Mouse (Mus musculus): ENCODE data around the gene Chmp3.

Gene Chmp3

DNA sequence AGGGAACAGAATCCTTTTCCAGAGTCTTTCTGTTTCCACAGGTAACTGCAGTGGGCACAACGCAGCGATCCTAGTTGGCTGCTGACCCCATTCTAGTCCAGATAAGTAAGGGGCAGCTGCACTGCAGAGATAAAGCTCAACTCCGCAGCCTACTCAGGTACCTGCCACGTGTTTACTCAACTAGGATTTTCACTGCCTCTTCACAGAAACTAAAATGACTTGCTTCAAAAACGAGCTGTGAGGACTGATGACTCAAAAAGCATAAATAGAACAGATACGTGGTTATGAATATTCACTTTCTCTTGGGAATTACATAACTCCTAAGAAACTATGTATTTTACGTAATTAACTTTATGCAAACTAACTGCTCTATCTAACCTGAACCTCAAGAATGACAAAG lies 66.4 kb downstream of the Chmp3 start:
- DNase-seq, result no peak

DNA sequence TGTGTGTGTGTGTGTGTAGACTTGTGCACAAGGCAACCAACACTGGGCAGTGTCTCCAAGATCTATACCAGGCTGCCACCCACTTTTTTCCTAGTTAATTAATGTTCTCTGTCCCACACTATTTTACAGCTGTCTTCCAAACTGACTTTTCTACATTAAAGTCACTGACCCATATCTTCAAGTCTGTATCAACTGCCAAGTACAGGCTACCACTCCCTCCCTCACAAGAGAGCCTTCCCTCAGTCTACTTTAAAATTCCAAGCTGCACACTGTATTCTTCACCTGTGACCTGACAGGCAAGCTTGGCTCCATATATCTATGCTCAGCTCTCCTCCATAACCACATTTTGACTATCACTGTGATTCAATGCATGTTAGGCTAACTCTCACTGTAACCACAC lies 69.6 kb downstream of the Chmp3 start:
- DNase-seq, result no peak

DNA sequence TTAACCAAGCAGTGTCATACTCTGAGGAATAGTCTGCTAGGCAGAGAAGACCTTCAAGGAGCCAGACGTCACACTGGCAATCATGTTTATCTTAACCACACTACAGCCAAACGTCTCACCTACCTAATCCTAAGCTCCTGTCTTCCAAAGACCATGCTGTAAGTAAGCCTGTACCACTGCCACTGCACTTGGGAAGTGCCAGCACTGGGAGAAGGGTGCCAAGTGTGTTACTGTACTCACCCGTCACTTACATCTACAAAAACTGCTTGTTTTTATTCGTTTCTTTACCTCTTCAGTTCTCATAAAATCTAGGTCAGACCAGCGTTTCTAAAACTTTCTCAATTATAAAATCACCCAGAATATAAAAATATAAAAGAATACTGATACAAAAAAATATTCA lies 73.4 kb downstream of the Chmp3 start:
- DNase-seq, result no peak

DNA sequence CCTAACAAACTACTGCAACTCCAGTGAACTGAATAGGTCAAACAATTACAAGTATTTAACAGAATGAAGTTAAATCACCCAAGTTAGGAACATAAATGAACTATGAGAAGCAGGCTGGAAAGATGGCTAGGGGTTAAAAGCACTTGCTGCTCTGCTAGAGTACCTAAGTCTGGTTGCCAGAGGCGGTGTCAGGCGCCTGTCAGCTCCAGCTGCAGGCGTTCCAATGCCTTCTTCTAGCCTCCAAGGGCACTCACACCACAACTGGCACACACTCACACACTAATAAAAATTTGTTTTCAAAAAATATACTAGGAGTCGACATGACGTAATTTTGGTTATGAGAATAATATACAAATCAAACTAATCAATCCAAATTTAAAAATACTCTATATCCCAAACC lies 78.0 kb downstream of the Chmp3 start:
- no peak for DNase-seq

DNA sequence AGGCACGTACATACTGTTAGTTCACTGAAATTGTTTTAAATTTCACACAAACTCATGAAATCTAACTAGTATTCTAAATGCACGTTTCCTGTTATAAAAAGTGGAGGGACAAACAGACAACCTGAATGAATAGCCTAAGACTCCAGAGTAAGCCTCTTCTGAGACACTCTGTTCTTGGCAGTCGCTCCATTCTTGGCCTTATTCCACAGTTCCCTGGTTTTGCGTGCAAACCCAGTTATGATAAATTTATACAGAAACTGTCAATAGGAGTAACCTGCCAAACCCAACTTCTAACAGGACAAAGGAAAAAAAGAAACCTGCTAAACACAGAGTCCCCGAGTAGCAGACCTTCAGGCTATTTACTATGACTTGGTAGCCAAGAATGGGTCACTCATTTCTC lies 78.4 kb downstream of the Chmp3 start:
- no peak for DNase-seq

DNA sequence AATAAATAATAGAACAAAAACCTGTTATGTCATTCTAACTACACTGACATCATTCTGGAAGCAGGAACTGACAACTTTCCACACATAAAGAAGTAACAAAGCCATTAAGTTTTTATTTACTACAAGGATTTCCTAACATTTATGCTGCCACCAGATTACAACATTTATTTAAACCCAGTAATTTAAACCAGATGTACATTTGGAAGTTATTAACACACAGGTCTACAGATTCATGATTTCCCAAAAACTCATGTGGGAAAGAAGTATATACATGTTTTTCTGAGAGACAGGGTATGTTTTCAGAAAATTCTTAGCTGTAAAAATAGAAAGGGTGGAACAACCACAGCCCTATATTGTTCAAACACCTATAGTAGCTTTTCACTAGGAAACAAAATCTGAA lies 81.1 kb downstream of the Chmp3 start:
- DNase-seq, result no peak

DNA sequence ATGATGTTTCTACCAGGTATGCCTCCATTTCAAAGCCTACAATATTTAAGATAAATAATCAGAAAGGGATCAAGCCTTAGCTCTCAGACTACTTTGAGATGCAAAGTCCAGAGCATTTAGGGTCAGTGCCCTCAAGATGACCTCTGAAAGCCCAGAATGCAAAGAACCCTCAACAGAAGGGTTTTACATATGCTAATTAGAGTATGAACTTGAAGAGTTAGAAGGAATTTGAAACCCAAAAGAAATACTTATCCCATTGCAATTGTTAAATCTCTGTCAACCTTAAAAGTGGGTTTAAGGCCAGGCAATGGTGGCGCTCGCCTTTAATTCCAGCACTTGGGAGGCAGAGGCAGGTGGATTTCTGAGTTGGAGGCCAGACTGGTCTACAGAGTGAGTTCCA lies 82.4 kb downstream of the Chmp3 start:
- no peak for DNase-seq

DNA sequence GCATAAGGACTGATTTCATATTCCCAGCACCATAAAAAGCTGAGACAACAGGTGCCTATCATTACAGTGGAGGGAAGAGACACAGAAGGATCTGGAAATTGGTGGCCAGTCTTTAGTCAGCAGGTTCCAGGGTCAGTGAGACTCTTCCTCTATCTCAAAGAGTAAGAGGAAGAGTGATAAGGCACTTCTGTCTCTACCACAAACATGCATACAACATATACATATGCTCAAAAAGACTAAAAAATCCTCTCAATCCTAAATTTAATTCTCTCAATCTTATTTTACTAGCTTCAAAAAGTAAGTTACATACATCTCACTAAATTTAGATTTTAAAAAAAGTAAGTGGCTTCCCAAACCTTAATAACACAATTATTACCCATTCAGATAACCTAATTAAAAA lies 83.7 kb downstream of the Chmp3 start:
- no peak for DNase-seq

DNA sequence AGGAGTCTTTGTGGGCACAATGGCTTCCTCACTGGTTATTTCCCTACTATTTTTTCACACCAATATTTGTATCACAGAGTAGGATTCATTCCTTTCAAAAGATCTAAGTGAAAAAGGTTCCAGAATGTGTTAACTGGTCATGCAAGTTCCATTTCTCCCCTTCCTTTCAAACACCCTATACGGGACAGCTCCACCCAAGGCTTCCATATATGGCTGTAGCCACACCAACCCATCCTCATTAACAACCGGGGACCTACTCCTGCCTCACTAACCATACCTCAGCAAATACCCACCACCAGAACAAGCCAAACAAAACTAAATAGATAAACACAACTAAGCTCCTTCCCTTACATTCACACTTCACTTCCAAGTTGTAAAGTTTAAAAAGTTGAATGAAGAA lies 87.6 kb downstream of the Chmp3 start:
- DNase-seq, result no peak

DNA sequence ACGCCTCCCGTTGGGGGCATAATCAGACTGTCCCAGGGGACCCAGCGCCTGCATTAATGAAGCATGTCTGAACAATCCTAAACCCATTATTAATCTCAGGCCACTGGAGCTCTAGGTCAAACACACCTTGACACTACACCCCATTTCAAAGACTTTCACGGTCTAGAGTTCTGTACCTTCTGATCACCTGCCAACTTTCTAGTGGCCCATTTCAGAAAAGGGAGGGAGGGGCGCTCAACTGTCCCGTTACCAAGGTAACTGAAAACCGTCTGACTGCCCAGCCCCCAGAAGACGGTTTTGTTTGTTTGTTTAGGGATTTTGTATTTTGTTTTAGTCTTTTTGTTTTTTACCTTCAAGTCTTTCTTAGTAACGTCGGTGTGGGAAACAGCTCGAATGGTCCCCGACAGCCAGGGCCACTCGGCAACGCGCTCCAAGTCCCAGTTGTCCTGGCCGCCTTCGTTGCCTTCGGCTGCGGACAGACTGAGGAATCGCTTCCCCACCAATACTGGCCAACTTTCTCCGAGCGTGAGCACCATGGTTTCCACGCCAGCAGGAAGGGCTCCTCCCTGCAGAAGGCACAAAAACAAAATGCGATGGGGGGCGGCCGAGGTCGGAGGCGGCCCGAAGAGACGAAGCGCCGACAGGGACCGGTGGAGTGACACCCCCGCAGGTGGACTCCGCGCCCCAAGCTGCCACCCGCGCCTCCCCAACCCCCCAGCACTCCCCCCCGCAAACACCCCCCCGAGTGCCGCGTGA lies 88.3 kb downstream of the Chmp3 start:
- DNase-seq, result no peak
